Mouse (Mus musculus) limb, embryonic 13.5 days (tissue): Measurements from ENCODE around the gene Cds2. TPM values are rescaled to one million over a fixed set of nuclear protein-coding genes. Genes with fewer than 3 reads are reported as not detected.

Experiments
- ATAC-seq: fragments of 200-750 bp; cut with Nextera tagmentation; 2 replicates; pipeline ENCODE4 v1.8.0; 2017; ENCODE audit warnings: low read depth, moderate number of reproducible peaks, moderate TSS enrichment; ENCODE audit not compliant: low FRiP score
- H3K27ac ChIP-seq: fragments of 300-500 bp; sonication (generic); 2 replicates; pipeline ENCODE4 v1.5.1; 2015; ENCODE audit warnings: inconsistent platforms, mild to moderate bottlenecking, moderate library complexity
- H3K27me3 ChIP-seq: fragments of 300-500 bp; sonication (generic); 2 replicates; pipeline ENCODE4 v1.6.1; 2015; ENCODE audit warnings: mild to moderate bottlenecking, inconsistent platforms
- H3K36me3 ChIP-seq: fragments of 300-500 bp; sonication (generic); 2 replicates; pipeline ENCODE4 v1.6.1; 2015; ENCODE audit warnings: inconsistent platforms, mild to moderate bottlenecking, moderate library complexity
- H3K4me1 ChIP-seq: fragments of 300-500 bp; sonication (generic); 2 replicates; pipeline ENCODE4 v1.6.1; 2015; ENCODE audit warnings: inconsistent platforms
- H3K4me2 ChIP-seq: fragments of 300-500 bp; sonication (generic); replicated peaks from 2 replicates; pipeline ENCODE4 v1.6.1; 2015; ENCODE audit warnings: inconsistent platforms, mild to moderate bottlenecking, moderate library complexity
- H3K4me3 ChIP-seq: fragments of 300-500 bp; sonication (generic); 2 replicates; pipeline ENCODE4 v1.5.1; 2015; ENCODE audit warnings: moderate library complexity, mild to moderate bottlenecking, inconsistent platforms
- H3K9ac ChIP-seq: fragments of 300-500 bp; sonication (generic); 2 replicates; pipeline ENCODE4 v1.6.1; 2015; ENCODE audit warnings: mild to moderate bottlenecking, inconsistent platforms
- H3K9me3 ChIP-seq: fragments of 300-500 bp; sonication (generic); 2 replicates; pipeline ENCODE4 v1.6.1; 2016; ENCODE audit warnings: inconsistent platforms
- WGBS: fragments of 180-500 bp; shearing (Covaris S2); methylation state at CpG from one replicate; pipeline ENCODE4 v1.1.7; 2015; 5-methylcytosine and 5-hydroxymethylcytosine counted together
- polyA plus RNA-seq: library from polyadenylated mRNA; unstranded; fragments of >200 nt; fragmentation: Nextera tagmentation; extraction: Ambion mirVana; gene quantifications from 2 replicates; pipeline ENCODE4 v1.2.1, GENCODE M21; 2015

The Cds2 gene
- polyA plus RNA-seq, 1 experiment from 2014 or later: 25.4 TPM

DNA sequence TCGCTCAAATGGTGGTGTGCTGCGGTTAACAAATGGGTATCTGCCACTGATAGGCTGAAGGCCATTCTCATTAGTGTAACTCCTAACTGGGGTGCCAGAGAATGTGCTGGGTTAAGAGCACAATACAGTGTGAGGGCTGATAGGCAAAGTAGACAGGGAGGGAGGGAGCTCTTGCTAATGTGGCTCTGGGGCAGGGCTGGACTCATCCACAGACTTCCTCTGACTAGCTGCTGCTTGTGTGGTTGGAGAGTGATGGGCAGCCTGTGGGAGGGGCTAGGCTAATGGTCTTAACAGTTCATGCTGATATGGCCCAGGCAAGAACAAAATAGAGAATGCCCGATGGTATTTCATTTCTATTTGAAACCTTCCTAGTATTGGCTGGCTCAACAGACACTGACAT, 78.3 kb downstream of the Cds2 start:
- 84% methylated on average over 3 of the region's 3 CpGs for WGBS
- Histone ChIP-seq H3K4me3 (no peak overlapping the region), H3K4me2 (no peak overlapping the region), H3K4me1 (no peaks in the 10 kb centered on the region), H3K9ac (no peak overlapping the region), H3K27ac (no peak overlapping the region), H3K27me3 (no peaks in the 10 kb centered on the region), H3K36me3 (no peaks in the 10 kb centered on the region), H3K9me3 (0 out of 2 replicates have a peak, but pooled peaks cover 3% of the 10 kb centered on the region)
- ATAC-seq: no peak

GRCm38 (mm10) chr2:132343846-132344245, 80.9 kb downstream of the Cds2 start:
- no peaks in the 10 kb centered on the region for H3K27me3 ChIP-seq
- H3K36me3 ChIP-seq: no peaks in the 10 kb centered on the region

More at GRCm38 (mm10) chr2:132343846-132344245, 80.9 kb downstream of the Cds2 start:
- H3K9me3 ChIP-seq: 0 out of 2 replicates have a peak, but pooled peaks cover 3% of the 10 kb centered on the region
- no peak overlapping the region for H3K9ac ChIP-seq
- H3K4me2 ChIP-seq: no peak overlapping the region
- H3K4me3 ChIP-seq: no peak overlapping the region
- no peaks in the 10 kb centered on the region for H3K4me1 ChIP-seq
- H3K27ac ChIP-seq: no peak overlapping the region
- no peak for ATAC-seq
- 81% methylated on average over 11 of the region's 11 CpGs for WGBS

Other genes with a start within 250 kb of the Cds2 start
- 7.0 and 9.5 TPM in 2 replicates for gene Rassf2, start 232.9 kb upstream of the Cds2 start, polyA plus RNA-seq
- 12.0 and 12.7 TPM in 2 replicates for gene Slc23a2, start 118.0 kb upstream of the Cds2 start, polyA plus RNA-seq
- 57.9 and 59.5 TPM in 2 replicates for gene Tmem230, start 15.3 kb upstream of the Cds2 start, polyA plus RNA-seq
- gene Pcna, start 9.8 kb upstream of the Cds2 start, polyA plus RNA-seq: 252 and 263 TPM in 2 replicates
- 2.1 and 2.7 TPM in 2 replicates for gene Prokr2, start 122.3 kb downstream of the Cds2 start, polyA plus RNA-seq